Mouse (Mus musculus) intestine, embryonic 16.5 days (tissue): Measurements from ENCODE around the gene Mfap2. TPM values are rescaled to one million over a fixed set of nuclear protein-coding genes. Genes with fewer than 3 reads are reported as not detected.
A peak's percentile ranks its signal among the peaks of the same experiment; 100 is the strongest.

Source experiments
- ATAC-seq: fragments of 200-750 bp; cut with Nextera tagmentation; 2 replicates; pipeline ENCODE4 v1.8.0; 2017; ENCODE audit warnings: moderate TSS enrichment, moderate library complexity
- H3K27ac ChIP-seq: fragments of 300-500 bp; sonication (generic); 2 replicates; pipeline ENCODE4 v1.5.1; 2014; ENCODE audit warnings: mild to moderate bottlenecking, low read length
- H3K27me3 ChIP-seq: fragments of 300-500 bp; sonication (generic); replicated peaks from 2 replicates; pipeline ENCODE4 v1.6.1; 2014; ENCODE audit warnings: low read length, control low read depth, mixed read lengths; ENCODE audit not compliant: control insufficient read depth, insufficient read depth
- H3K36me3 ChIP-seq: fragments of 300-500 bp; sonication (generic); 2 replicates; pipeline ENCODE4 v1.6.1; 2014; ENCODE audit warnings: low read length, control low read depth; ENCODE audit not compliant: control insufficient read depth, insufficient read depth
- H3K4me1 ChIP-seq: fragments of 300-500 bp; sonication (generic); 2 replicates; pipeline ENCODE4 v1.6.1; 2014; ENCODE audit warnings: low read length, control low read depth, mixed read lengths; ENCODE audit not compliant: control insufficient read depth, insufficient read depth
- H3K4me2 ChIP-seq: fragments of 300-500 bp; sonication (generic); 2 replicates; pipeline ENCODE4 v1.6.1; 2014; ENCODE audit warnings: low read depth, low read length, control low read depth
- H3K4me3 ChIP-seq: fragments of 300-500 bp; sonication (generic); 2 replicates; pipeline ENCODE4 v1.5.1; 2014; ENCODE audit warnings: mild to moderate bottlenecking, low read length
- H3K9ac ChIP-seq: fragments of 300-500 bp; sonication (generic); 2 replicates; pipeline ENCODE4 v1.6.1; 2014; ENCODE audit warnings: low read depth, low read length
- H3K9me3 ChIP-seq: fragments of 300-500 bp; sonication (generic); 2 replicates; pipeline ENCODE4 v1.6.1; 2016; ENCODE audit warnings: low read length, control low read depth; ENCODE audit not compliant: control insufficient read depth
- WGBS: fragments of 180-500 bp; shearing (Covaris S2); extraction: QIAGEN DNeasy Blood & Tissue Kit; methylation state at CpG from one replicate; pipeline ENCODE4 v1.1.7; 2014; 5-methylcytosine and 5-hydroxymethylcytosine counted together
- polyA plus RNA-seq: library from polyadenylated mRNA; unstranded; fragments of >200 nt; fragmentation: Nextera tagmentation; extraction: Ambion mirVana; gene quantifications from 2 replicates; pipeline ENCODE4 v1.2.1, GENCODE M21; 2015

The Mfap2 gene
- polyA plus RNA-seq, 1 experiment from 2014 or later: 334 TPM

DNA sequence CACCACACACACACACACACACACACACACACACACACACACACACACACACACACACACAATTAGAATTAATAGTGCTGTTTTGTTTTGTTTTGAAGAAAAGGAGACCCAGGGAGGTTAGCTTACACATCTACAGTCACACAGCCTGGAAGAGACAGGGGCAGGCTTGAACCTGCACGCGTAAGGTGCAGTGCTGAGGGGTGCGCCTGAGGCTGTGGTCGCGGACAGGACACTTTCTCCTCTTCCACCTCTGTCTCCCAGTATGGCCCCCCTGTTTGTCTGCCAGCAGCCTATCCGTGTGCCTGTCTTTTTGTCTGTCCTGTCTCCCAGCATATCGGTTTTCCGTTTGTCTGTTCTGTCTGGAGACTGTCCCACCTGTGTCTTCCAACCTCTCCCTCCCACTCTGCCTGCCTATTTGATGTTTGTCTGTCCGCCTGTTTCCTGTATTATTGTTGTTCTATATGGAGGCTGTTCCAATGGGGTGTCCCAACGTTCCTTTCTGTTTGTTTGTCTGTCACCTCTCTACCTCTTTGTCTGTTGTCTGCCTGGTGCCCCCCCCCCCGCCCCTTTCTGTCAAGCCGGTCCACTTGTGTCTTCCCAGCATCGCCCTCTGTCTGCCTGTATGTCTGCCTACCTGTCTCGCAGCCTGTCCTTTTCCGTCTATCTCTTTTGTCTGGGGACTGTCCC, 24.1 kb upstream of the Mfap2 start:
- H3K36me3 ChIP-seq: no peaks in the 10 kb centered on the region
- H3K4me1 ChIP-seq: peaks cover 25% of the 10 kb centered on the region
- peak overlapping the region; percentile 91 for H3K4me3 ChIP-seq
- WGBS: 30% methylated on average over 15 of the region's 15 CpGs
- H3K4me2 ChIP-seq: peak overlapping the region; percentile 89
- no peaks in the 10 kb centered on the region for H3K9me3 ChIP-seq
- peak; percentile 27; the same call in 1 of the 2 replicates for ATAC-seq
- no peak overlapping the region for H3K27ac ChIP-seq
- peak overlapping the region; percentile 86 for H3K9ac ChIP-seq
- H3K27me3 ChIP-seq: no peaks in the 10 kb centered on the region

DNA sequence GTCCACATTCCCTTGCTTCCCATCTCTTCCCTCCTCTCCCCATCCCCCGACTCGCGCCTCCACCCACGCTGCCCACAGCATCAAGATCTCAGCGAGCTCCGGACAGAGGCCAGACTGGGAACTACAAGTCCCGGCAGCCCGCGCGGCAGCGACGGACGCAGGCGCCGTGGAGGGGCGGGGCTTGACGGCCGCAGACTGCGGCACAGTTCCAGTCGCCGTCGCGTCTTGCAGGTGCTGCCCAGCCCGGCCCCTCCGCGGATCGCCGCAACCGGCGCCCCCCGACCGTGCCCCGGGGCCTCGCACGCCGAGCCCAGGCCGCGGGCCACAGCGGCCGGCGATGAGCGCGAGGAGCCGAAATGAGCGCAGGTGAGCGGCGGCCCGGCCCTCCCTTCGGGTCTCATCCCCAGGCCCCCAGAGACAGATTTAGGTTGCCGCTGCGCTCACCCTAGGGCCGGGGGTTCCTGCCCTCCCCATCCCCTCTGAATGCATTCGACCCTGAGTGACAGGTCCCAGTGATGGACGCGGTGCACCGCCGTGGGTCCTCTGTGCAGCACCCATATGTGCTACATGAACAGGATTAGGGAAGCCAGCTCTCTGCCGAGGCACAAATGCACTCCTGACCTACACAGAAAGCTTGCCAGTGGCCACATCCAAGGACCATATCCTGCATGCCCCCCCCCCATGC, 23.4 kb upstream of the Mfap2 start, which contains the start of gene Atp13a2:
TSS of gene Atp13a2 (plus strand) at position 163 of the 685 bp plus-strand sequence.
- ATAC-seq: peak; percentile 83
- Histone ChIP-seq H3K27ac (peak within 1 kb of the TSS; percentile 27; the same call in 1 of the 2 replicates), H3K36me3 (no peaks in the 10 kb centered on the region)

DNA sequence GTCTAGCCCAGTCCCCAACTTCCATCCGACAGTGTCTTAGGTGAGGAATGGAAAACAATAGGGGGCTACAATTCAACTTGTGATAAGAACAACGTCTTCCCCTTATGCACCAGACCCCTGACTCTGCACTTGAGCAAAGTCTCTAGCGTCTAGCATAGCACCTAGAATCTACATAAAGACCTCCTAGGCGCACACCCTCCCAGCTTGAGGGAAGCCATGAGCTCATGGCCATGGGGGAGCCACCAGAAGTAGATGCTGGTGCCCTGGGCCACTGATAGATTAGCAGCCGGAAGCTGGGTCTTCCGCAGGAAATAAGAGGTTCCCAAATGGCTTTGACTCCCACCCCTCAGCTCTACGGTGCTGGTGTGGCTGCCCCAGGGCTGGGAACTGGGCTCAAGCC, 22.7 kb upstream of the Mfap2 start:
- Histone ChIP-seq H3K36me3 (no peaks in the 10 kb centered on the region), H3K4me3 (peak overlapping the region; percentile 91), H3K4me2 (peak overlapping the region; percentile 89), H3K27ac (no peak overlapping the region; the same call in 1 of the 2 replicates), H3K9me3 (no peaks in the 10 kb centered on the region), H3K27me3 (no peaks in the 10 kb centered on the region), H3K4me1 (peaks cover 25% of the 10 kb centered on the region), H3K9ac (peak overlapping the region; percentile 86)
- 24% methylated on average over 7 of the region's 7 CpGs for WGBS
- ATAC-seq: no peak

More for the DNA sequence above, 23.4 kb upstream of the Mfap2 start, which contains the start of gene Atp13a2:
- under 1% methylated on average over 58 of the region's 58 CpGs for WGBS
- H3K9me3 ChIP-seq: no peaks in the 10 kb centered on the region
- peak within 1 kb of the TSS; percentile 89 for H3K4me2 ChIP-seq
- H3K9ac ChIP-seq: peak within 1 kb of the TSS; percentile 86
- peak within 1 kb of the TSS; percentile 91 for H3K4me3 ChIP-seq
- H3K4me1 ChIP-seq: peaks cover 25% of the 10 kb centered on the region
- no peaks in the 10 kb centered on the region for H3K27me3 ChIP-seq

- Histone ChIP-seq H3K4me3 (no peak overlapping the region), H3K9ac (0 out of 2 replicates have a peak overlapping the region, but pooled peaks have one; percentile 6), H3K4me2 (no peak overlapping the region), H3K9me3 (no peaks in the 10 kb centered on the region), H3K27me3 (no peaks in the 10 kb centered on the region), H3K36me3 (no peaks in the 10 kb centered on the region), H3K4me1 (peaks cover 16% of the 10 kb centered on the region), H3K27ac (no peak overlapping the region)
- no peak for ATAC-seq
- WGBS: 70% methylated on average over 7 of the region's 7 CpGs
These were observed 21.4 kb upstream of the Mfap2 start for GRCm38 (mm10) chr4:140988706-140989290.

- Histone ChIP-seq H3K27me3 (no peaks in the 10 kb centered on the region), H3K4me1 (peaks cover 16% of the 10 kb centered on the region), H3K9ac (0 out of 2 replicates have a peak overlapping the region, but pooled peaks have one; percentile 6), H3K27ac (no peak overlapping the region), H3K4me3 (no peak overlapping the region), H3K9me3 (no peaks in the 10 kb centered on the region), H3K36me3 (peaks cover 5% of the 10 kb centered on the region; the same call in 1 of the 2 replicates), H3K4me2 (no peak overlapping the region)
- 87% methylated on average over 14 of the region's 14 CpGs for WGBS
- no peak for ATAC-seq
These were observed 20.8 kb upstream of the Mfap2 start for GRCm38 (mm10) chr4:140989447-140989846.

DNA sequence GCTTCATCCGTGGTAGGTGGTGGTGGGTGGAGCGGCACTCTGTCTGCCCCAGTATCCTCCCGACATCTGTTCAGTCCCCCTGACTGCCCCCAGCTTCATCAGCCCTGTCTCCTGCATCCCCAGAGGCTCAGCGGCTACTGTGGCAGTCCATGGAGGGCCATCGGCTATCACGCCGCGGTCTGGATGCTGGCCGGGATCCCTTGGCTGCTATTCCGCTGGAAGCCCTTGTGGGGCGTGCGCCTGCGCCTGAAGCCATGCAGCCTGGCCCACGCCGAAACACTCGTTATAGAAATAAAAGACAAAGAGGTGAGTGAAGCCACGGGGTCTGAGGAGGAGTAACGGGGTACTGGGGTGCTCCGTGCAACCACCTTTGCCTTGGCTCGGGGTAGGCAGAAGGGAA, 18.0 kb upstream of the Mfap2 start:
- no peak overlapping the region for H3K4me3 ChIP-seq
- no peaks in the 10 kb centered on the region for H3K9me3 ChIP-seq
- no peak overlapping the region for H3K9ac ChIP-seq
- no peaks in the 10 kb centered on the region for H3K27me3 ChIP-seq
- peaks cover 11% of the 10 kb centered on the region for H3K4me1 ChIP-seq
- H3K4me2 ChIP-seq: no peak overlapping the region
- WGBS: 90% methylated on average over 20 of the region's 20 CpGs
- no peak overlapping the region for H3K27ac ChIP-seq
- H3K36me3 ChIP-seq: peaks cover 23% of the 10 kb centered on the region
- ATAC-seq: no peak

DNA sequence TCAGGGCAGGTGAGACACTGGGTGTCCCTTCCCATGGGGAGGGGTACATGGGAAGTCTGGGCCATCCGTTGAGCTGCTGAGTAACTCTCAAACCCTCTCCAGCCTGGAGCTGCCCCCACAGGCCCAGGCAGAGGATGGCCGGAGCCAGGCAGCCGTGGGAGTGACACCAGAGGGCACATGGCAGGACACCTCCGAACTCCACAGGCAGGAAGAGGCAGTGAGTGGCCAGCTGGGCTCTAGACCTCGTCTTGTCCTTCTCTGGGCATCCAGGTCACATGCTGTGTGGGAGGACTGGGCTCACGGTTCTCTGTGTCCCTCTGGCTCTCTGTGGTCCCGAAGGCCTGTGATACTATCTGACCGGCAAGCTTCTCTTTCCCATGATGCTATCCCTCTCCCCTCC, 16.4 kb upstream of the Mfap2 start:
- H3K27ac ChIP-seq: no peak overlapping the region
- no peak overlapping the region for H3K4me2 ChIP-seq
- peaks cover 28% of the 10 kb centered on the region for H3K36me3 ChIP-seq
- 82% methylated on average over 8 of the region's 8 CpGs for WGBS
- no peak overlapping the region for H3K9ac ChIP-seq
- H3K4me3 ChIP-seq: no peak overlapping the region
- peaks cover 1% of the 10 kb centered on the region; the same call in 1 of the 2 replicates for H3K4me1 ChIP-seq
- no peak for ATAC-seq
- H3K9me3 ChIP-seq: no peaks in the 10 kb centered on the region
- H3K27me3 ChIP-seq: no peaks in the 10 kb centered on the region

- H3K27ac ChIP-seq: no peak overlapping the region
- H3K27me3 ChIP-seq: no peaks in the 10 kb centered on the region
- no peaks in the 10 kb centered on the region for H3K4me1 ChIP-seq
- H3K4me2 ChIP-seq: no peak overlapping the region
- H3K9ac ChIP-seq: no peak overlapping the region
- H3K36me3 ChIP-seq: peaks cover 33% of the 10 kb centered on the region
- ATAC-seq: no peak
- no peak overlapping the region for H3K4me3 ChIP-seq
- WGBS: 92% methylated on average over 8 of the region's 8 CpGs
- no peaks in the 10 kb centered on the region for H3K9me3 ChIP-seq
These were observed 14.4 kb upstream of the Mfap2 start for GRCm38 (mm10) chr4:140995811-140996210.

GRCm38 (mm10) chr4:140996812-140997211, 13.4 kb upstream of the Mfap2 start:
- Histone ChIP-seq H3K9me3 (no peaks in the 10 kb centered on the region), H3K36me3 (peaks cover 35% of the 10 kb centered on the region)

More at GRCm38 (mm10) chr4:140996812-140997211, 13.4 kb upstream of the Mfap2 start:
- H3K9ac ChIP-seq: no peak overlapping the region
- ATAC-seq: no peak
- no peak overlapping the region for H3K4me2 ChIP-seq
- H3K27me3 ChIP-seq: no peaks in the 10 kb centered on the region
- 94% methylated on average over 9 of the region's 9 CpGs for WGBS
- no peak overlapping the region for H3K27ac ChIP-seq
- H3K4me1 ChIP-seq: no peaks in the 10 kb centered on the region
- no peak overlapping the region for H3K4me3 ChIP-seq
